In genomic region chr5:91866184-91866583, GRCm38 (mm10) we compare ENCODE assay signal across 20 mouse cellular contexts.
DNase-seq lines count a peak whose midpoint lies in the region; ATAC-seq and TF ChIP-seq lines count a peak whose summit lies in the region.
"Had no signal": no experiment of that assay in that cellular context is flagged by ENCODE, and none has a peak within 500 bp of the region (broad histone marks: within the 10 kb centered on the region; RNA-seq: fewer than 3 reads in every experiment).

No protein-coding gene starts in this region.

- H3K36me3 ChIP-seq in MEL (ENCODE audit: control insufficient read depth in 1 of 2, insufficient read depth in 2 of 2, low read length in 2 of 2) = peaks cover 0 to 38% of the 10 kb centered on the region in 2 experiments; a peak in 2 of 4 replicates
- H3K36me3 ChIP-seq: embryonic facial prominence, embryonic 12.5 days; forebrain, embryonic 12.5 days; G1E; hindbrain, embryonic 15.5 days had no signal

- TF ChIP-seq CTCF in MEL (IDR thresholded peaks at IDR 0.05 in 2 of 3, conservative IDR thresholded peaks at IDR 0.05 in 1 of 3; ENCODE audit: control insufficient read depth in 1 of 3, insufficient read depth in 1 of 3, low read depth in 2 of 3, low read length in 3 of 3, poor library complexity in 1 of 3, severe bottlenecking in 1 of 3) = no peak

- 0 out of 2 replicates have a peak, but pooled peaks have one; percentile 35 for ATAC-seq in megakaryocyte-erythroid progenitor cell, adult 5-6 weeks (replicated peaks; ENCODE audit: low FRiP score, low TSS enrichment, poor library complexity, severe bottlenecking)
- ATAC-seq: CD4-positive, CD25-positive, alpha-beta regulatory T cell, adult 4 months; forebrain, embryonic 16.5 days; intestine, embryonic 16.5 days had no signal

- no peaks in the 10 kb centered on the region for H3K27me3 ChIP-seq in MEL (ENCODE audit: control insufficient read depth in 1 of 2, insufficient read depth in 2 of 2, low read length in 2 of 2)
- H3K27me3 ChIP-seq: embryonic facial prominence, embryonic 12.5 days; forebrain, embryonic 12.5 days; hindbrain, embryonic 15.5 days had no signal

- H3K4me3 ChIP-seq in MEL (ENCODE audit: control insufficient read depth in 1 of 2, insufficient read depth in 1 of 2, low read depth in 2 of 2, low read length in 2 of 2) = no peak overlapping the region
- H3K4me3 ChIP-seq: embryonic facial prominence, embryonic 12.5 days; forebrain, embryonic 12.5 days; hindbrain, embryonic 15.5 days had no signal

- TF ChIP-seq RAD21 in MEL (IDR thresholded peaks at IDR 0.05; ENCODE audit: low read depth, low read length) = no peak

- H3K27ac ChIP-seq in MEL (ENCODE audit: control insufficient read depth, low read depth, low read length) = peak overlapping the region; percentile 87
- H3K27ac ChIP-seq: embryonic facial prominence, embryonic 12.5 days; forebrain, embryonic 12.5 days; hindbrain, embryonic 15.5 days had no signal

- no peak for TF ChIP-seq EP300 in MEL (IDR thresholded peaks at IDR 0.05; ENCODE audit: low read depth in 1 of 2, low read length in 2 of 2)

- H3K9ac ChIP-seq in MEL (ENCODE audit: control insufficient read depth, low read depth, low read length, poor library complexity, severe bottlenecking) = no peak overlapping the region
- H3K9ac ChIP-seq: embryonic facial prominence, embryonic 12.5 days; forebrain, embryonic 12.5 days; hindbrain, embryonic 15.5 days had no signal

- H3K9me3 ChIP-seq in MEL (replicated peaks; ENCODE audit: insufficient read depth, low read length) = no peaks in the 10 kb centered on the region
- H3K9me3 ChIP-seq: embryonic facial prominence, embryonic 12.5 days; forebrain, embryonic 12.5 days; G1E; hindbrain, embryonic 15.5 days had no signal

- peaks cover 23 to 50% of the 10 kb centered on the region in 2 experiments for H3K4me1 ChIP-seq in MEL (ENCODE audit: control insufficient read depth in 1 of 2, insufficient read depth in 2 of 2, low read length in 2 of 2)
- H3K4me1 ChIP-seq: embryonic facial prominence, embryonic 12.5 days; forebrain, embryonic 12.5 days; hindbrain, embryonic 15.5 days had no signal

- no peak for TF ChIP-seq POLR2A in MEL (IDR thresholded peaks at IDR 0.05; ENCODE audit: control insufficient read depth in 1 of 2, insufficient read depth in 1 of 2, low read depth in 1 of 2, low read length in 2 of 2, poor library complexity in 1 of 2)

- H3K79me2 ChIP-seq in MEL (ENCODE audit: control insufficient read depth, insufficient read depth, low read length, poor library complexity) = no peaks in the 10 kb centered on the region

- intact Hi-C loops in heart, postnatal 10 days (cut with DNase I) = no loop called here

- DNase-seq in adrenal gland, postnatal 10 days = peak; percentile 24
- DNase-seq in adrenal gland, adult 2 months = no peak
- peak; percentile 8 to 11 for DNase-seq in heart, postnatal 10 days
- DNase-seq in heart, adult 8-10 months (ENCODE audit: low spot score) = no peak
- no peak for DNase-seq in MEL (ENCODE audit: low read depth, low spot score)
- DNase-seq in lung, postnatal 10 days = no peak
- DNase-seq: B cell, adult 2 months; cerebellum, adult 11 months; cerebellum, adult 8-10 months; cerebellum, postnatal 14 days; gastrocnemius, postnatal 10 days; heart, postnatal 36 days had no signal

TF ChIP-seq in MEL, 35 proteins besides CTCF, POLR2A, EP300 and RAD21:
- TF ChIP-seq SIN3A (IDR thresholded peaks at IDR 0.05; ENCODE audit: low read length) = no peak
- no peak for TF ChIP-seq MAX (IDR thresholded peaks at IDR 0.05; ENCODE audit: low read length)
- TF ChIP-seq ZMIZ1 (IDR thresholded peaks at IDR 0.05; ENCODE audit: low read depth, low read length) = no peak
- no peak for TF ChIP-seq BHLHE40 (IDR thresholded peaks at IDR 0.05; ENCODE audit: borderline replicate concordance, low read depth, low read length)
- no peak for TF ChIP-seq POLR2AphosphoS5 (IDR thresholded peaks at IDR 0.05; ENCODE audit: borderline replicate concordance, low read depth, low read length)
- no peak for TF ChIP-seq GATA1 (IDR thresholded peaks at IDR 0.05; ENCODE audit: low read depth, low read length)
- no peak for TF ChIP-seq ELF1 (IDR thresholded peaks at IDR 0.05; ENCODE audit: low read depth, low read length)
- no peak for TF ChIP-seq MXI1 (IDR thresholded peaks at IDR 0.05; ENCODE audit: low read depth, low read length)
- no peak for TF ChIP-seq ZNF384 (IDR thresholded peaks at IDR 0.05; ENCODE audit: low read depth, low read length)

Comparison
In these comparisons a context has a peak if more than half of its experiments do, and no peak if none do; other contexts are left out.
1. DNase-seq: peak in adrenal gland, postnatal 10 days (single experiment) and heart, postnatal 10 days (2 of 2); none in adrenal gland, adult 2 months (single experiment), heart, adult 8-10 months (single experiment), MEL (single experiment) and lung, postnatal 10 days (single experiment).